Mouse (Mus musculus) neural tube, embryonic 14.5 days (tissue): ENCODE data around the gene Tubg2. TPM values are rescaled to one million over a fixed set of nuclear protein-coding genes. Genes with fewer than 3 reads are reported as not detected.
A peak's percentile ranks its signal among the peaks of the same experiment; 100 is the strongest.

Experiments used
- ATAC-seq: fragments of 200-750 bp; cut with Nextera tagmentation; 2 replicates; pipeline ENCODE4 v1.8.0; 2017; ENCODE audit warnings: low read depth, mild to moderate bottlenecking, moderate TSS enrichment, moderate library complexity
- H3K27ac ChIP-seq: fragments of 300-500 bp; sonication (generic); 2 replicates; pipeline ENCODE4 v1.5.1; 2014; ENCODE audit warnings: low read depth, mild to moderate bottlenecking, control low read depth, low read length, moderate library complexity, mixed read lengths
- H3K27me3 ChIP-seq: fragments of 300-500 bp; sonication (generic); 2 replicates; pipeline ENCODE4 v1.6.1; 2014; ENCODE audit warnings: low read length; ENCODE audit not compliant: control insufficient read depth, insufficient read depth
- H3K36me3 ChIP-seq: fragments of 300-500 bp; sonication (generic); 2 replicates; pipeline ENCODE4 v1.6.1; 2014; ENCODE audit warnings: low read length, mixed read lengths; ENCODE audit not compliant: control insufficient read depth, insufficient read depth
- H3K4me1 ChIP-seq: fragments of 300-500 bp; sonication (generic); 2 replicates; pipeline ENCODE4 v1.6.1; 2014; ENCODE audit warnings: low read length; ENCODE audit not compliant: control insufficient read depth, insufficient read depth
- H3K4me2 ChIP-seq: fragments of 300-500 bp; sonication (generic); 2 replicates; pipeline ENCODE4 v1.6.1; 2014; ENCODE audit warnings: mild to moderate bottlenecking, low read depth, low read length, control low read depth
- H3K4me3 ChIP-seq: fragments of 300-500 bp; sonication (generic); 2 replicates; pipeline ENCODE4 v1.5.1; 2014; ENCODE audit warnings: low read depth, low read length, control low read depth, mixed read lengths
- H3K9ac ChIP-seq: fragments of 300-500 bp; sonication (generic); replicated peaks from 2 replicates; pipeline ENCODE4 v1.6.1; 2014; ENCODE audit warnings: low read depth, mild to moderate bottlenecking, control low read depth, low read length, mixed read lengths
- H3K9me3 ChIP-seq: fragments of 300-500 bp; sonication (generic); 2 replicates; pipeline ENCODE4 v1.6.1; 2016; ENCODE audit warnings: low read length; ENCODE audit not compliant: control insufficient read depth
- WGBS: fragments of 180-500 bp; shearing (Covaris S2); extraction: QIAGEN DNeasy Blood & Tissue Kit; methylation state at CpG from one replicate; pipeline ENCODE4 v1.1.7; 2014; 5-methylcytosine and 5-hydroxymethylcytosine counted together
- polyA plus RNA-seq: library from polyadenylated mRNA; unstranded; fragments of >200 nt; fragmentation: Nextera tagmentation; extraction: Ambion mirVana; gene quantifications from 2 replicates; pipeline ENCODE4 v1.2.1, GENCODE M21; 2014

The Tubg2 gene
- polyA plus RNA-seq: 48.5 and 62.6 TPM in 2 replicates

- peak within 1 kb of the TSS; percentile 57 for H3K9ac ChIP-seq
- peak within 1 kb of the TSS; percentile 48 for H3K4me2 ChIP-seq
- H3K27me3 ChIP-seq: no peaks in the 10 kb centered on the region
- peak; percentile 91 for ATAC-seq
- H3K36me3 ChIP-seq: no peaks in the 10 kb centered on the region
- 2% methylated on average over 36 of the region's 36 CpGs for WGBS
- peak within 1 kb of the TSS; percentile 31 for H3K4me3 ChIP-seq
- no peaks in the 10 kb centered on the region for H3K9me3 ChIP-seq
- H3K27ac ChIP-seq: peak within 1 kb of the TSS; percentile 79
- H3K4me1 ChIP-seq: 0 out of 2 replicates have a peak, but pooled peaks cover 12% of the 10 kb centered on the region
Measured at GRCm38 (mm10) chr11:101155728-101156371, at the start of gene Tubg2. Gene Tubg2, plus strand, starts transcription at chr11:101155907.

GRCm38 (mm10) chr11:101109351-101109750 lies 46.4 kb upstream of the Tubg2 start:
- Histone ChIP-seq H3K4me2 (no peak overlapping the region), H3K9ac (no peak overlapping the region), H3K4me1 (no peaks in the 10 kb centered on the region), H3K27ac (no peak overlapping the region), H3K4me3 (no peak overlapping the region), H3K27me3 (no peaks in the 10 kb centered on the region), H3K36me3 (no peaks in the 10 kb centered on the region), H3K9me3 (no peaks in the 10 kb centered on the region)
- WGBS: 66% methylated on average over 4 of the region's 4 CpGs
- no peak for ATAC-seq

GRCm38 (mm10) chr11:101110708-101111107 lies 45.0 kb upstream of the Tubg2 start:
- H3K4me2 ChIP-seq: no peak overlapping the region
- H3K9ac ChIP-seq: no peak overlapping the region
- H3K27me3 ChIP-seq: no peaks in the 10 kb centered on the region
- no peaks in the 10 kb centered on the region for H3K9me3 ChIP-seq
- no peak overlapping the region for H3K27ac ChIP-seq
- no peak overlapping the region for H3K4me3 ChIP-seq
- no peak for ATAC-seq
- no peaks in the 10 kb centered on the region for H3K36me3 ChIP-seq
- WGBS: 60% methylated on average over 5 of the region's 5 CpGs
- peaks cover 3% of the 10 kb centered on the region; the same call in 1 of the 2 replicates for H3K4me1 ChIP-seq

DNA sequence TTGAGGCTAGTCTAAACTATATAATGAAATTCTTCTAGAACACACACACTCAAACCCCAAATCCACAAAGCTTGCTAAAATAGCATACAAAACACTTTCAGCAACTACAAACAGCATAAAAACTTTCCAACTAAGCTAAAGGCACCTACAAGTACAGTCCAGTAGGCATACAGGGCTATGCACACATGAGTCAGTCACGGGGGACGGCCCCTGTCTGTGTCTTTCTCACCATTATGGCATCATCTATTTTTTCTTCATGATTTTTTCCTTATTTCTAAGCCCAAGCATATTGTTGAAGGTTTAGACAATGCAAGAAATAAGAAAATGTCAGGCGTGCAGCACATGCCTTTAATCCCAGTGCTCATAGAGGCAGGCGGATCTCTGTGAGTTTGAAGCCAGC lies 44.5 kb upstream of the Tubg2 start:
- no peak for ATAC-seq
- Histone ChIP-seq H3K9me3 (no peaks in the 10 kb centered on the region), H3K4me3 (no peak overlapping the region), H3K9ac (no peak overlapping the region), H3K27ac (no peak overlapping the region), H3K27me3 (no peaks in the 10 kb centered on the region), H3K4me1 (peaks cover 3% of the 10 kb centered on the region; the same call in 1 of the 2 replicates), H3K4me2 (no peak overlapping the region), H3K36me3 (no peaks in the 10 kb centered on the region)
- WGBS: 94% methylated on average over 4 of the region's 4 CpGs

- Histone ChIP-seq H3K36me3 (no peaks in the 10 kb centered on the region), H3K27ac (no peak overlapping the region), H3K4me3 (no peak overlapping the region), H3K4me1 (peaks cover 8% of the 10 kb centered on the region; the same call in 1 of the 2 replicates), H3K4me2 (no peak overlapping the region), H3K9ac (no peak overlapping the region), H3K9me3 (no peaks in the 10 kb centered on the region), H3K27me3 (no peaks in the 10 kb centered on the region)
- WGBS: 89% methylated on average over 3 of the region's 3 CpGs
- ATAC-seq: no peak
Measured at GRCm38 (mm10) chr11:101112186-101112585, 43.5 kb upstream of the Tubg2 start.

DNA sequence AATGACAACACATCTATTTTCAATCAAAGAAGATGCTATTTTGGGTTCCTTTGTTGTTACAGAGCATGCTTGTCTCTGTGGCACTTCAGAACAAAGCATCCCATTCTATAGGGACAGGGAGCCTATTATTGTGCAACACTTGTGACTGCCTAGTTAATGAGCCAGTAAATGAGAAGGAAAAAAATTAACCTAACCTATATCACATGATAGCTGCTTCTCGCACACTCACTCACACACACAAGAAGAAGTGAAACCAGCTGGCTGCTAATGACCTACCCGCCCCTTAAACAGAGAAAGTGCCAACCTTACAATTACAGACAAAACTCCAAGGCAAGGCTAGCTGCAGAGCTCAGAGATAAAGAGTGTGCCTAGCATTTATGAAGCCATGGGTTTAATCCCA lies 40.1 kb upstream of the Tubg2 start:
- Histone ChIP-seq H3K9me3 (no peaks in the 10 kb centered on the region), H3K27ac (0 out of 2 replicates have a peak overlapping the region, but pooled peaks have one; percentile 24), H3K4me3 (no peak overlapping the region), H3K4me1 (peaks cover 19% of the 10 kb centered on the region), H3K4me2 (no peak overlapping the region), H3K27me3 (no peaks in the 10 kb centered on the region), H3K36me3 (no peaks in the 10 kb centered on the region), H3K9ac (no peak overlapping the region)
- 34% methylated on average over 2 of the region's 2 CpGs for whole genome bisulfite sequencing
- no peak for ATAC-seq

- H3K27me3 ChIP-seq: no peaks in the 10 kb centered on the region
- no peak overlapping the region for H3K4me3 ChIP-seq
- H3K9me3 ChIP-seq: no peaks in the 10 kb centered on the region
- ATAC-seq: no peak
- 50% methylated on average over 4 of the region's 4 CpGs for WGBS
- H3K36me3 ChIP-seq: peaks cover 6% of the 10 kb centered on the region; the same call in 1 of the 2 replicates
- no peak overlapping the region for H3K9ac ChIP-seq
- H3K27ac ChIP-seq: no peak overlapping the region
- peaks cover 26% of the 10 kb centered on the region for H3K4me1 ChIP-seq
- H3K4me2 ChIP-seq: peak overlapping the region; percentile 91
Measured at GRCm38 (mm10) chr11:101118105-101118504, 37.6 kb upstream of the Tubg2 start.

- Histone ChIP-seq H3K36me3 (peaks cover 10% of the 10 kb centered on the region; the same call in 1 of the 2 replicates), H3K9ac (peak overlapping the region; percentile 93), H3K27me3 (no peaks in the 10 kb centered on the region), H3K9me3 (no peaks in the 10 kb centered on the region), H3K27ac (peak overlapping the region; percentile 84), H3K4me1 (peaks cover 26% of the 10 kb centered on the region), H3K4me2 (peak overlapping the region; percentile 91), H3K4me3 (peak overlapping the region; percentile 78)
- under 1% methylated on average over 35 of the region's 39 CpGs for WGBS
- peak; percentile 84 for ATAC-seq
Measured at GRCm38 (mm10) chr11:101119131-101119760, 36.5 kb upstream of the Tubg2 start.
